Mouse (Mus musculus): ENCODE results near the gene Ngb.
A peak's percentile ranks its signal among the peaks of the same experiment; 100 is the strongest.

Ngb gene

GRCm38 (mm10) chr12:87089701-87090100 is 12.6 kb downstream of the Ngb start:
- no peak for DNase-seq

GRCm38 (mm10) chr12:87089255-87089654 is 13.1 kb downstream of the Ngb start:
- DNase-seq = no peak

- DNase-seq = no peak
Observed at GRCm38 (mm10) chr12:87088331-87088730, 14.0 kb downstream of the Ngb start.

- no peak for DNase-seq
Observed at GRCm38 (mm10) chr12:87087236-87087635, 15.1 kb downstream of the Ngb start.

GRCm38 (mm10) chr12:87082797-87083196 is 19.5 kb downstream of the Ngb start:
- DNase-seq = no peak

- no peak for DNase-seq
Observed at GRCm38 (mm10) chr12:87076610-87077009, 25.7 kb downstream of the Ngb start.

- DNase-seq = no peak
Observed at GRCm38 (mm10) chr12:87070520-87070919, 31.8 kb downstream of the Ngb start.

GRCm38 (mm10) chr12:87066429-87066828 is 35.9 kb downstream of the Ngb start:
- no peak for DNase-seq

- no peak for DNase-seq
Observed at GRCm38 (mm10) chr12:87065446-87065845, 36.9 kb downstream of the Ngb start.

GRCm38 (mm10) chr12:87057066-87057465 is 45.3 kb downstream of the Ngb start:
- no peak for DNase-seq

GRCm38 (mm10) chr12:87054873-87055272 is 47.5 kb downstream of the Ngb start:
- no peak for DNase-seq

GRCm38 (mm10) chr12:87052661-87053321 is 49.5 kb downstream of the Ngb start:
- peak; percentile 74 to 82 for DNase-seq

- no peak for DNase-seq
Observed at GRCm38 (mm10) chr12:87047536-87047935, 54.8 kb downstream of the Ngb start.

All from thymus, postnatal 36 days (tissue).